Mouse (Mus musculus): ENCODE data around the gene Ilvbl.
A peak's percentile ranks its signal among the peaks of the same experiment; 100 is the strongest.
"Not testable (repeated sequence)": the region's sequence is repeated elsewhere in the genome, so short reads cannot be mapped to it uniquely, and the experiment has no call there.

The Ilvbl gene

GRCm38 (mm10) chr10:78591406-78592328 is 17.5 kb downstream of the Ilvbl start, which contains the start of gene Syde1:
Syde1 (minus strand) TSS chr10:78591964.
- DNase-seq (ENCODE audit: extremely low spot score, low spot score) = peak; percentile 68

DNA sequence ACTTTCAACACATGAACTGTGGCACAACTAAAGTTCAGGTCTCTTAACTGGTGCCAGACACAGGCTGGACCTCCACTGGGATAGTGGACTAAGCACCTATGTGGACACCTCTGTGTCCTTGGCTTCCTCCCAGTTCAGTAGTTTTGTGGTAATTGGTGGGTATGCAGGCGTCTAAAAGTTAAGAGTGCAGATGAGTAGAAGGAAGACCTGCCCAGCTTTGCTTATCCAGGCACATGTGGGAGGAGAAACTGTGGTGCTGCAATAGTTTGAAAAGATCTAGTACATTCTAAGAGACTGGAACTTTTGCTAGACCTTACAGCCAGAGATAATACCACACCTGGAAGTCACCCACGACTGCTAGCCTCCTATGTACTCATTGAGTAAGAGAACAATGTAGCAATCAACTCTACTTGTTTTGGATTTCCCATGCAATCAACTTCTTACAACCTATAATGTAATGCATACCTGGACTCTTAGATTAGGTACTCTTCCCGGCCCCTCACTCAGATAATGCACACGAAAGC is 18.8 kb downstream of the Ilvbl start:
- DNase-seq (ENCODE audit: extremely low spot score, low spot score) = no peak

DNA sequence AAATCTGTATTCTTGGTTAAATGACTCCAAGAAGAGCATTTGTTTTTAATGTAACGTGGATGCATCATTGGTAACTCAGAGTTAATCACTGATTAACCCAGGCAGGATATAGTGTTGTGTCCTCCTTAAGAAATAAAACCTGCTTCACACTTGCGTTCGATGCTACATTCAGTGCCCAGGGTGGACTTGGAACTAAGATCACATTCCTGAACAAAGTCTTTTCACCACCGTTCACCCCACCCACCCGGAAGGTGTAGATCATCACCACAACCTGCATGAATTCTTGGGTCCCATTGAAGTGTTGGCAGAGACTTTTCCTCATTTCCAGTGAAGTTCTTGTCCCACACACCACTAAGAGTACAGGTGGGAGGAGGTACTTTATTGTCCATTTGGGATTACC is 19.6 kb downstream of the Ilvbl start:
- no peak for DNase-seq (ENCODE audit: extremely low spot score, low spot score)

DNA sequence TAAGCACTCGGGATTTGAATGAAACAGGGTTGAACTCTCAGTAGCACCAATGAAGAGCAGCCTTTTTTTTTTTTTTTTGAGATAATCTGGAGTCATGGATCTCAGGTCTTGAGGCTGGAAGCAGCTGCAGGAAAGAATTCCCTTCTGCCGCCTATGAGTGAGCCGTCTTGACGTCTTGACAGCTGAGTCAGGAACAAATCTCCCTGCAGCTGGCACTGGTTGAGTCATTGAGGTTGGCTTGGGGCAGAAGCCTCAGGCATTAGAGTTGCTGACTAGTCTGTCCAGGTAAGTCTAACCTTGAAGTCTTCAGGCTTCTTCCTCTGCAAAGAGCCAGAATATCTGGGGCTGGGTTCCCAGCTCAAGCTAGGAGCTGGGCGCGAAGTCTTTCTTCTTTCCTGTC is 20.0 kb downstream of the Ilvbl start:
- no peak for DNase-seq (ENCODE audit: extremely low spot score, low spot score)

DNA sequence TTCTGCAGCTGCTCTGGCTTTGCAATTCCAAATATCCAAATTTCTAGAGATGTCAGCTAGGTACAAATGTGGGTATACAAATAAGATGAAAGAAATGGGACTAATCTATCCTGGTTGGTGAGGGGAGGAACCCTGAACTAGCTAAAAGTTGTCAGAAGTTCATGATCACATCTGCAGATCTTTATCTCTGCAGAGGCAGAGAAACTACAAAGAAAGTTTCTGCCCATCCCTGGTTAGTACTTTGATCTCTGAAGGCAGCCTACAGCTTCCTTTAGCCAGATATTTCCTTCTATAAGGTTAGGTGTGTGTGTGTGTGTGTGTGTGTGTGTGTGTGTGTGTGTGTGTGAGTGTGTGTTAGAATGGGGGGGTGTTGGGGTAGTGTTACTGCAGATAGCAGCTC is 20.4 kb downstream of the Ilvbl start:
- no peak for DNase-seq (ENCODE audit: extremely low spot score, low spot score)

- no peak for DNase-seq (ENCODE audit: extremely low spot score, low spot score)
Measured at GRCm38 (mm10) chr10:78599865-78600264, 25.7 kb downstream of the Ilvbl start.

GRCm38 (mm10) chr10:78605080-78605479 is 30.9 kb downstream of the Ilvbl start:
- DNase-seq (ENCODE audit: extremely low spot score, low spot score) = no peak

DNA sequence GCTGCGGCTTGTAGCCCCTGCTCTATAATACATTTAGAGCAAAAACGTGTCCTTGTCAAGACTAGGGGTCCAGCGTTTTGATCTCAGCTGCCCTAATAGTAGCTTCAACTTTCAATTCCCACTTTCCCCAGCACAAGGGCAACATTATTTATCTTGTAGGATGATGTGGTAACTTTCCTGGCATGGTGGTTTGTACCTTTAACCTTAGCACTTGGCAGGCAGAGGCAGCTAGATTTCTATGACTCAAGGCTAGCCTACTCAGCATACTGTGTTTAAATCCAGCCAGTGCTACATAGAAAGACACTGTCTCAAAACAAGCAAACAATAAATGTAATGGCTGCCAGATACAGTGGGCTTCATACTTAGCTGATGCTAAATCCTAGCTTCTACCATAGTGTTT is 33.5 kb downstream of the Ilvbl start:
- no peak for DNase-seq (ENCODE audit: extremely low spot score, low spot score)

- DNase-seq (ENCODE audit: extremely low spot score, low spot score) = no peak
Measured at GRCm38 (mm10) chr10:78617974-78618373, 43.8 kb downstream of the Ilvbl start, which contains the start of gene Olfr1357. Olfr1357 (minus strand) TSS chr10:78618074.

GRCm38 (mm10) chr10:78623143-78623542 is 49.0 kb downstream of the Ilvbl start:
- DNase-seq (ENCODE audit: extremely low spot score, low spot score) = not testable (repeated sequence)

- no peak for DNase-seq (ENCODE audit: extremely low spot score, low spot score)
Measured at GRCm38 (mm10) chr10:78630194-78630593, 56.0 kb downstream of the Ilvbl start.

DNA sequence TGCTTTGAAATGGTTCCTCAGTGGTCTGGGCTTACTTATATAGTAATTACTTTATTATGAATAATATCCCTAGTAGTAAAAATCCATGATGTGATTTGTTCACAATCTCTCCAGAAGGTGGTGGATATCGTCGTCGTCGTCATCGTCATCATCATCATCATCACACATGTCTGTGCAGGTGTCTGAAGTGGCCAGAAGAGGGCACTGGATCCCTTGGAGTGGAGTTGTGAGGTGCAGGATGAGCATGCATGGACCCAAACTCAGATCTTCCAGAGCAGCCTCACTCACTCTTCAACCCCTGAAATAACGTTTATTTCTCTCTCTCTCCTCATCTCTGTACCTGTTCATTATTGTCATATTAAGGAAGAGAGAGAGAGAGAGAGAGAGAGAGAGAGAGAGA is 58.2 kb downstream of the Ilvbl start:
- peak; percentile 29 for DNase-seq (ENCODE audit: extremely low spot score, low spot score)

All from neural tube, embryonic 10.5 days (tissue).